Mouse (Mus musculus): Measurements from ENCODE around the gene Gm3532. TPM values are rescaled to one million over a fixed set of nuclear protein-coding genes. Genes with fewer than 3 reads are reported as not detected.
"Not testable (repeated sequence)": the region's sequence is repeated elsewhere in the genome, so short reads cannot be mapped to it uniquely, and the experiment has no call there.

Gene Gm3532
- polyA plus RNA-seq (2016; fragmentation: Nextera tagmentation; extraction: Ambion mirVana), result not detected in 2 replicates

GRCm38 (mm10) chr14:5538196-5538595 lies at the start of gene Gm3532:
TSS of gene Gm3532 (plus strand) at chr14:5538496.
- not testable (repeated sequence) for H3K4me3 ChIP-seq; H3K27ac ChIP-seq; H3K27me3 ChIP-seq (ENCODE audit: insufficient read depth, poor library complexity, severe bottlenecking); H3K36me3 ChIP-seq; H3K4me1 ChIP-seq (replicated peaks); DNase-seq (ENCODE audit: low spot score); H3K9me3 ChIP-seq
- no CpG with 5 or more reads among the region's 2 CpGs for WGBS

GRCm38 (mm10) chr14:5501374-5501773 lies 36.9 kb upstream of the Gm3532 start, which contains the start of gene Gm3488:
TSS of gene Gm3488 (plus strand) at chr14:5501674.
- not testable (repeated sequence) for H3K9me3 ChIP-seq; H3K36me3 ChIP-seq; H3K27ac ChIP-seq; DNase-seq (ENCODE audit: low spot score); H3K27me3 ChIP-seq (ENCODE audit: insufficient read depth, poor library complexity, severe bottlenecking); H3K4me3 ChIP-seq; H3K4me1 ChIP-seq (replicated peaks)
- no CpG with 5 or more reads among the region's 35 CpGs for WGBS

Other genes starting within 250 kb of the Gm3532 start
- gene Gm3542, start 203.6 kb upstream of the Gm3532 start, polyA plus RNA-seq (2016; fragmentation: Nextera tagmentation; extraction: Ambion mirVana), result not detected in 2 replicates
- not detected in 2 replicates for gene Gm3500, start 149.4 kb upstream of the Gm3532 start, polyA plus RNA-seq (2016; fragmentation: Nextera tagmentation; extraction: Ambion mirVana)
- 0.65 TPM in 2 replicates for gene Gm3194, start 83.0 kb upstream of the Gm3532 start, polyA plus RNA-seq (2016; fragmentation: Nextera tagmentation; extraction: Ambion mirVana)
- gene Gm8246, start 60.7 kb upstream of the Gm3532 start, polyA plus RNA-seq (2016; fragmentation: Nextera tagmentation; extraction: Ambion mirVana), result not detected in 2 replicates
- gene Gm3187, start 54.3 kb upstream of the Gm3532 start, polyA plus RNA-seq (2016; fragmentation: Nextera tagmentation; extraction: Ambion mirVana), result not detected in 2 replicates
- 1.6 and 1.9 TPM in 2 replicates for gene Gm3488, start 36.8 kb upstream of the Gm3532 start, polyA plus RNA-seq (2016; fragmentation: Nextera tagmentation; extraction: Ambion mirVana)
- gene Gm8265, start 94.5 kb downstream of the Gm3532 start, polyA plus RNA-seq (2016; fragmentation: Nextera tagmentation; extraction: Ambion mirVana), result not detected in 2 replicates
- gene Gm9603, start 149.0 kb downstream of the Gm3532 start, polyA plus RNA-seq (2016; fragmentation: Nextera tagmentation; extraction: Ambion mirVana), result not detected in 2 replicates
- gene Gm3373, start 203.1 kb downstream of the Gm3532 start, polyA plus RNA-seq (2016; fragmentation: Nextera tagmentation; extraction: Ambion mirVana), result 0.22 and 0.24 TPM in 2 replicates

Data from hindbrain, embryonic 10.5 days (tissue).